Mouse (Mus musculus) embryonic fibroblast, embryonic 13.5 days (primary cell): ENCODE data around the gene Arl4c.

ENCODE experiments used
- CTCF ChIP-seq: IDR thresholded peaks from 2 replicates; pipeline ENCODE4 v1.5.1; 2011; ENCODE audit warnings: mild to moderate bottlenecking, control low read depth, low read length, moderate library complexity, borderline replicate concordance; ENCODE audit not compliant: insufficient read depth
- POLR2A ChIP-seq: IDR thresholded peaks from 2 replicates; pipeline ENCODE4 v1.6.1; 2011; ENCODE audit warnings: low read depth, mild to moderate bottlenecking, control low read depth, low read length, moderate library complexity

GRCm38 (mm10) chr1:88678231-88678739 is 23.7 kb downstream of the Arl4c start:
- TF ChIP-seq CTCF (no peak), POLR2A (no peak)
